Mouse (Mus musculus) liver, embryonic 15.5 days (tissue): ENCODE results near the gene Olfr1331. TPM values are rescaled to one million over a fixed set of nuclear protein-coding genes. Genes with fewer than 3 reads are reported as not detected.
"Not testable (repeated sequence)": the region's sequence is repeated elsewhere in the genome, so short reads cannot be mapped to it uniquely, and the experiment has no call there.

Experiments used
- ATAC-seq: fragments of 200-750 bp; cut with Nextera tagmentation; 2 replicates; pipeline ENCODE4 v1.8.0; 2017; ENCODE audit warnings: moderate number of reproducible peaks, mild to moderate bottlenecking, moderate library complexity; ENCODE audit not compliant: insufficient read depth
- H3K27ac ChIP-seq: fragments of 300-500 bp; sonication (generic); replicated peaks from 2 replicates; pipeline ENCODE4 v1.5.1; 2015; ENCODE audit warnings: mild to moderate bottlenecking, inconsistent platforms
- H3K27me3 ChIP-seq: fragments of 300-500 bp; sonication (generic); 2 replicates; pipeline ENCODE4 v1.6.1; 2015; ENCODE audit warnings: mild to moderate bottlenecking, inconsistent platforms
- H3K36me3 ChIP-seq: fragments of 300-500 bp; sonication (generic); replicated peaks from 2 replicates; pipeline ENCODE4 v1.6.1; 2015; ENCODE audit warnings: moderate library complexity, mild to moderate bottlenecking, inconsistent platforms
- H3K4me1 ChIP-seq: fragments of 300-500 bp; sonication (generic); replicated peaks from 2 replicates; pipeline ENCODE4 v1.6.1; 2015; ENCODE audit warnings: inconsistent platforms
- H3K4me2 ChIP-seq: fragments of 300-500 bp; sonication (generic); 2 replicates; pipeline ENCODE4 v1.6.1; 2015; ENCODE audit warnings: moderate library complexity, mild to moderate bottlenecking, inconsistent platforms
- H3K4me3 ChIP-seq: fragments of 300-500 bp; sonication (generic); replicated peaks from 2 replicates; pipeline ENCODE4 v1.5.1; 2015; ENCODE audit warnings: mild to moderate bottlenecking, inconsistent platforms
- H3K9ac ChIP-seq: fragments of 300-500 bp; sonication (generic); 2 replicates; pipeline ENCODE4 v1.6.1; 2015; ENCODE audit warnings: moderate library complexity, mild to moderate bottlenecking, inconsistent platforms
- H3K9me3 ChIP-seq: fragments of 300-500 bp; sonication (generic); replicated peaks from 2 replicates; pipeline ENCODE4 v1.6.1; 2016; ENCODE audit warnings: inconsistent platforms
- WGBS: fragments of 180-500 bp; shearing (Covaris S2); methylation state at CpG from one replicate; pipeline ENCODE4 v1.1.7; 2015; ENCODE audit warnings: mixed read lengths; ENCODE audit not compliant: insufficient replicate concordance; 5-methylcytosine and 5-hydroxymethylcytosine counted together
- polyA plus RNA-seq: library from polyadenylated mRNA; unstranded; fragments of >200 nt; fragmentation: Nextera tagmentation; extraction: Ambion mirVana; gene quantifications from 2 replicates; pipeline ENCODE4 v1.2.1, GENCODE M21; 2015

Gene Olfr1331
- polyA plus RNA-seq = not detected in 2 replicates

- Histone ChIP-seq H3K4me1 (no peaks in the 10 kb centered on the region), H3K36me3 (no peaks in the 10 kb centered on the region), H3K27me3 (no peaks in the 10 kb centered on the region), H3K4me3 (no peak within 1 kb of the TSS), H3K9ac (no peak within 1 kb of the TSS), H3K9me3 (no peaks in the 10 kb centered on the region), H3K4me2 (no peak within 1 kb of the TSS), H3K27ac (no peak within 1 kb of the TSS)
- no peak for ATAC-seq
- 65% methylated on average over 1 of the region's 1 CpGs for whole genome bisulfite sequencing
These were observed at the start of gene Olfr1331 for GRCm38 (mm10) chr4:118864349-118864748. TSS of gene Olfr1331 (plus strand) at chr4:118864649.

- H3K4me3 ChIP-seq = no peak overlapping the region
- H3K9ac ChIP-seq = no peak overlapping the region
- no peak for ATAC-seq
- H3K27ac ChIP-seq = no peak overlapping the region
- no peaks in the 10 kb centered on the region for H3K9me3 ChIP-seq
- no peaks in the 10 kb centered on the region for H3K27me3 ChIP-seq
- no peaks in the 10 kb centered on the region for H3K36me3 ChIP-seq
- H3K4me1 ChIP-seq = no peaks in the 10 kb centered on the region
- no peak overlapping the region for H3K4me2 ChIP-seq
- 78% methylated on average over 1 of the region's 1 CpGs for WGBS
These were observed 45.5 kb upstream of the Olfr1331 start for GRCm38 (mm10) chr4:118818921-118819320.

DNA sequence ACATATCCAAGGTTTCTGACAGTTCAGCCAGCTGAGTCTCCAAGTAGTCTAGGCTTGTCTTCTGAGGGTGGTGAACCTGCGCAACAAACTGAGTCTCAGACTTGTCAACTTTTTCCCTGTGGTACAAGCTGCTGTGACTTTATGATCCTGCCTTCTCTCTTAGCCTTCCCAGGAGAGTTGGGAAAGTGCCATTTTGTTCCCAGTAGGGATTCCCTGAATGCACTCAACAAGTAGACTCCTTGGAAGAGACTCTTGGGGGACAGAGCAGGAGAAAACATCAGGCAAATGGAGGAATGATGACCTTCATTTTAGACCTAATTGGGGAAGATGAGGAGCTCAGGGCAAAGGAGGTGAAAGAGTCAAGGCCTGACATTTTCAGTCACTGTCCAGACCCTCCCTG lies 28.3 kb upstream of the Olfr1331 start, which contains the start of gene Olfr1333:
Gene Olfr1333 (minus strand): TSS at position 101 of the 400 bp plus-strand sequence.
- no peak for ATAC-seq
- WGBS = 73% methylated on average over 1 of the region's 1 CpGs

DNA sequence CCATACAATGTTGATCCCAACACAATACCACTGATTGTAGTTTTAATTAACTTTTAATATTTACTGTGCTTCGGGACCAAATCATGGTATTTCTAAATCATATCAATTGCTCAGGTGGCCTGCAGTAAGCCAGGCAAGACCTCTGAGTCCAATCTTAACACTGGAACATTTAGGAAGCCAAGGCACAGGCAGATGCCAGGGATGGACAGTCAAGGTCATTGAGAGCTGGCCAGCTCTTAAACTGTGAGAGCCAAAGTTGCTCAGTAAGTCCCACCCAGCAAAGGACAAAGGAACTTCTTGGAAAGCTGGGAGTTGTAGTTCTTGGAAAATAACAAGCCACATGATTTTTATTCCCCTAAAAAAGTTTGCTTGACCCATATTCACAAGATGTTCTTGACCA lies 2.7 kb upstream of the Olfr1331 start:
- WGBS = 54% methylated on average over 1 of the region's 1 CpGs
- Histone ChIP-seq H3K27me3 (no peaks in the 10 kb centered on the region), H3K9me3 (no peaks in the 10 kb centered on the region), H3K4me3 (no peak overlapping the region), H3K4me1 (no peaks in the 10 kb centered on the region), H3K9ac (no peak overlapping the region), H3K4me2 (no peak overlapping the region), H3K27ac (no peak overlapping the region), H3K36me3 (no peaks in the 10 kb centered on the region)
- ATAC-seq = no peak

More for the DNA sequence above, 28.3 kb upstream of the Olfr1331 start, which contains the start of gene Olfr1333:
- Histone ChIP-seq H3K4me1 (no peaks in the 10 kb centered on the region), H3K9ac (no peak within 1 kb of the TSS), H3K27ac (no peak within 1 kb of the TSS), H3K4me2 (no peak within 1 kb of the TSS), H3K4me3 (no peak within 1 kb of the TSS), H3K27me3 (no peaks in the 10 kb centered on the region), H3K36me3 (no peaks in the 10 kb centered on the region), H3K9me3 (no peaks in the 10 kb centered on the region)

- Histone ChIP-seq H3K36me3 (no peaks in the 10 kb centered on the region), H3K9ac (no peak overlapping the region), H3K9me3 (no peaks in the 10 kb centered on the region), H3K27me3 (no peaks in the 10 kb centered on the region), H3K27ac (no peak overlapping the region), H3K4me2 (no peak overlapping the region), H3K4me1 (no peaks in the 10 kb centered on the region), H3K4me3 (no peak overlapping the region)
- ATAC-seq = no peak
- 39% methylated on average over 4 of the region's 4 CpGs for WGBS
These were observed 1.7 kb upstream of the Olfr1331 start for GRCm38 (mm10) chr4:118862704-118863103.

DNA sequence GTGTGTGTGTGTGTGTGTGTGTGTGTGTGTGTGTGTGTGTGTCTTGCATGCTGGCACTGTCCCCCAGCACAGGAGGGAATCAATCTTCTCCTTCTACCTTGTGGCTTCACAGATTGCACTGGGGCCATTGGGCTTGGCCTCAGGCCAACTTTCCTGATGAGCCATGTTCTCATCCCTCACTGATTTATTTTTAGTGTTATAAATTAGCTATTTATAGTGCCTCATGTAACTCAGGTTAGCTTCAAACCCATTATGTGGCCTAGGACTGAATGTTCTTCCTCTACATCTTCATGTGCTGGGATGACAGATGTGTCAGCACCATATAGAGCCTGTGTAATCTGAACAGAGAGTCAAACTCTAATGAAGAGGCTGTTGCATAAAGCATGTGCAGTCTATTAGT lies 3.1 kb downstream of the Olfr1331 start:
- ATAC-seq = no peak
- Histone ChIP-seq H3K9ac (no peak overlapping the region), H3K36me3 (no peaks in the 10 kb centered on the region), H3K4me2 (no peak overlapping the region), H3K4me1 (no peaks in the 10 kb centered on the region), H3K27me3 (no peaks in the 10 kb centered on the region), H3K9me3 (no peaks in the 10 kb centered on the region), H3K27ac (no peak overlapping the region), H3K4me3 (no peak overlapping the region)

DNA sequence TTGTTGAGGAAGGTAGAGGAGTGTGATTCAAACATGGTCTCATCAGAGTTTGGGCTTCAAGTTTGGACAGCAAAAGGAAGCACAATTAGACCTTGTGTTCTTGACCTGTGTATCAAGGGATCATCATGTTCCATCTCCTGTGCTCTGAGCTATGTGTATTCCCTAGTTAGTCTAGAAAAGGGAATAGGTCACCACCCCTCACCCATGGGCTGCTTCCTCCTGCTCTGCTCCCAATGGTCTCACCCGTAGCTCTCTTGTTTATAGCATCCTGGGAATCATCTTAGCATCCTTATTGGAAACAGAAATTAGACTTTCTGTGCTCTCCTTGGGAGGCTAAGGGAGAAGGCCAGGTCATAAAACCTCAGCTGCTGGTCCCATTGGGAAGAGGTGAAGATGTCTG lies 23.8 kb downstream of the Olfr1331 start, which contains the start of gene Olfr1330:
Gene Olfr1330 (plus strand): TSS at position 301 of the 400 bp plus-strand sequence.
- WGBS = 50% methylated on average over 1 of the region's 1 CpGs
- Histone ChIP-seq H3K9me3 (no peaks in the 10 kb centered on the region), H3K4me3 (no peak within 1 kb of the TSS), H3K4me2 (no peak within 1 kb of the TSS), H3K4me1 (no peaks in the 10 kb centered on the region), H3K27me3 (no peaks in the 10 kb centered on the region), H3K27ac (no peak within 1 kb of the TSS), H3K9ac (no peak within 1 kb of the TSS), H3K36me3 (no peaks in the 10 kb centered on the region)
- no peak for ATAC-seq

DNA sequence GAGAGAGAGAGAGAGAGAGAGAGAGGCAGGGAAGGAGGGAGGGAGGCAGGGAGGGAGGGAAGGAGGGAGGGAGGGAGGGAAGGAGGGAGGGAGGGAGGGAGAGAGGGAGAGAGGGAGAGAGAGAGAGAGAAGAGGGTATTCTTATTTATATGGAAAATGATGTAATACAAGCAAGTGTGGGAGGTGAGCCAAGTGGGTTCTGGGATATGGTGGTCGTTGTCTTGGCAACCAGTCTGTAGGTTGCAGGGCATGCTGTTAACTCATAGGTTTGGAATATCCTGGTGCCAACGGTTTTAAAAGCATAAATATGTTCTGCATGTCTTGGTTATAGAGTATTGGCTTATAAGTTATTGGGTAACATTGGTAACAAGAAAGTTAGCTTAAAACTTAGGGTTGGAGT lies 37.5 kb downstream of the Olfr1331 start:
- Histone ChIP-seq H3K4me2 (no peak overlapping the region), H3K4me3 (no peak overlapping the region), H3K36me3 (no peaks in the 10 kb centered on the region), H3K9me3 (no peaks in the 10 kb centered on the region), H3K27ac (no peak overlapping the region), H3K27me3 (no peaks in the 10 kb centered on the region), H3K4me1 (no peaks in the 10 kb centered on the region), H3K9ac (no peak overlapping the region)
- no peak for ATAC-seq
- 50% methylated on average over 2 of the region's 2 CpGs for WGBS

GRCm38 (mm10) chr4:118917365-118917764 lies 52.9 kb downstream of the Olfr1331 start, which contains the start of gene Olfr1329:
TSS of gene Olfr1329 (minus strand) at chr4:118917465.
- H3K4me2 ChIP-seq, ATAC-seq, H3K9ac ChIP-seq, H3K27ac ChIP-seq, H3K9me3 ChIP-seq, H3K27me3 ChIP-seq, H3K4me3 ChIP-seq, H3K36me3 ChIP-seq, H3K4me1 ChIP-seq: not testable (repeated sequence)
- 28% methylated on average over 2 of the region's 2 CpGs for WGBS

Other genes with a start within 250 kb of the Olfr1331 start
- 0.75 and 0.82 TPM in 2 replicates for gene Cfap57, start 243.9 kb upstream of the Olfr1331 start, polyA plus RNA-seq
- 50.8 and 62.9 TPM in 2 replicates for gene Ebna1bp2, start 243.8 kb upstream of the Olfr1331 start, polyA plus RNA-seq
- gene Olfr62, start 205.7 kb upstream of the Olfr1331 start, polyA plus RNA-seq = not detected in 2 replicates
- gene Olfr1342, start 171.9 kb upstream of the Olfr1331 start, polyA plus RNA-seq = not detected in 2 replicates
- not detected in 2 replicates for gene Olfr1341, start 161.1 kb upstream of the Olfr1331 start, polyA plus RNA-seq
- not detected in 2 replicates for gene Olfr1340, start 144.5 kb upstream of the Olfr1331 start, polyA plus RNA-seq
- not detected in 2 replicates for gene Olfr1339, start 132.5 kb upstream of the Olfr1331 start, polyA plus RNA-seq
- not detected in 2 replicates for gene Olfr1338, start 105.9 kb upstream of the Olfr1331 start, polyA plus RNA-seq
- gene Olfr1337, start 82.1 kb upstream of the Olfr1331 start, polyA plus RNA-seq = not detected in 2 replicates
- not detected in 2 replicates for gene Olfr1335, start 54.7 kb upstream of the Olfr1331 start, polyA plus RNA-seq
- gene Olfr1333, start 28.4 kb upstream of the Olfr1331 start, polyA plus RNA-seq = not detected in 2 replicates
- not detected in 2 replicates for gene Olfr1330, start 23.9 kb downstream of the Olfr1331 start, polyA plus RNA-seq
- gene Olfr1329, start 52.8 kb downstream of the Olfr1331 start, polyA plus RNA-seq = not detected in 2 replicates
- not detected in 2 replicates for gene Olfr1328, start 74.0 kb downstream of the Olfr1331 start, polyA plus RNA-seq
- gene Lao1, start 96.9 kb downstream of the Olfr1331 start, polyA plus RNA-seq = not detected in 2 replicates
- 293 and 326 TPM in 2 replicates for gene Slc2a1, start 244.1 kb downstream of the Olfr1331 start, polyA plus RNA-seq